Mouse (Mus musculus) regulatory T cell (primary cell): ENCODE measurements at regions not wholly inside any gene's neighbourhood (a gene's known extent, or its start where the extent isn't known, plus 50 kb on each side); places are given as distances from the start of the nearest gene placed in this dataset.
"Not testable (repeated sequence)": the region's sequence is repeated elsewhere in the genome, so short reads cannot be mapped to it uniquely, and the experiment has no call there.

Source experiments
- in situ Hi-C: fragments of 300-600 bp; cut with MboI, MseI; formaldehyde crosslinking; loops from one replicate; pipeline ENCODE4 v1.15.1; 2025; ENCODE audit warnings: high pct_unique_total_duplicates

GRCm38 (mm10) chr19:3158149-3158548, 124.6 kb upstream of the Mrpl21 start:
- in situ Hi-C loops = not testable (repeated sequence)

- in situ Hi-C loops = no loop called here
These were observed 123.4 kb upstream of the Mrpl21 start for GRCm38 (mm10) chr19:3159346-3159745.

- in situ Hi-C loops = loop anchor here (5.0 kb wide), 1 partner anchor 45 kb away; no protein-coding TSS in a partner anchor
These were observed 115.0 kb upstream of the Mrpl21 start for GRCm38 (mm10) chr19:3167683-3168082.

- in situ Hi-C loops = no loop called here
These were observed 100.1 kb upstream of the Mrpl21 start for GRCm38 (mm10) chr19:3182625-3183024.

- in situ Hi-C loops = no loop called here
These were observed 90.1 kb upstream of the Mrpl21 start for GRCm38 (mm10) chr19:3192644-3193043.

- in situ Hi-C loops = not testable (repeated sequence)
These were observed 78.2 kb upstream of the Mrpl21 start for GRCm38 (mm10) chr19:3204504-3204903.

- in situ Hi-C loops = not testable (repeated sequence)
These were observed 77.3 kb upstream of the Mrpl21 start for GRCm38 (mm10) chr19:3205406-3205805.

GRCm38 (mm10) chr19:3208283-3208682, 74.4 kb upstream of the Mrpl21 start:
- in situ Hi-C loops = no loop called here
